Mouse (Mus musculus) spleen, adult 18-20 months (tissue): ENCODE data around the gene Raly.

ENCODE experiments used
- DNase-seq, 2 experiments: peaks; one replicate each; pipeline ENCODE4 v3.0.0; 2022; ENCODE audit warnings: mixed read lengths in 2 of 2

Raly gene

DNA sequence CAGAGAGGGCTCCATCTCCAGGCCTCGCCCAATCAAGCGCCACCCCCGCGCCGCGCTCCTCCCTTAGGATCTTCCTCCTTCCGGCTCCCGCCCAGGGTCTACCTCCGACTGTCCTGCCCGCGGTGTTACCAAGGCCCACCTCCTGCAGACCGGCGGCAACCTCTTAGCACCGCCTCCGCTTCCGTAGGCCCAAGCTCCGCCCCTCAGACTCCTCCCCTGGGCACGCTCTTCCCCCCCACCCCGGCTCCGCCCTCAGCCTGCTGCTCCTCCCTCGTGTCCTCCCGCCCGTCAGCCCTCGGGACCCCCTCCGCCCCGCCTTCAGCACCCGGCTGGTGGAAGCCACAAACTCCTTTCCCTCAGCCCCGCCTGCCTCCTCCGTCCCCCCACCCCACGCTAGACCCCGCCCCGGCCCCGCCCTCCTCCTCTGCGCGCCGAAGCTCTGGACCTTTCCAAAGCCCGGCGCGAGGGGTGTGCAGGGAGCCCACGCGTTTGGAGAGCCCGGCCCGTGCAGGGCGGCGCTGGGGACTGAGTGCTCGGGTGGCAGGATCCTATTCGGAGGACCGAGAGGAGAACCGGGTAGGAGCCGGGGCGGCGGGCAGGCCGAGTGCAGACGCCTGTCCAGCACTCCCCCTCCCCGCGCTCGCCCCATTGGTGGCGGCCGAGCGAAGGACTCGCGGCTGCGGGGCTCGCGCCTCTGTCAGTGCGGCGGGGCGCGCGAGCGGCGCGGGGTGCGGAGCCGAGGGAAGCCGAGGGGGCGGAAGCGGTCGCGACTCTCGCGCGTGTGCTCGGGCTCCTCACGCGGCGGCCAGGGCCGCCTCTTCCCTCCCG is at the start of gene Raly, which contains the start of gene a:
TSS of gene Raly (plus strand) at position 441 of the 828 bp plus-strand sequence.
TSS of gene a (plus strand) at position 747 of the 828 bp plus-strand sequence.
- DNase-seq = peak; percentile 97 to 99

DNA sequence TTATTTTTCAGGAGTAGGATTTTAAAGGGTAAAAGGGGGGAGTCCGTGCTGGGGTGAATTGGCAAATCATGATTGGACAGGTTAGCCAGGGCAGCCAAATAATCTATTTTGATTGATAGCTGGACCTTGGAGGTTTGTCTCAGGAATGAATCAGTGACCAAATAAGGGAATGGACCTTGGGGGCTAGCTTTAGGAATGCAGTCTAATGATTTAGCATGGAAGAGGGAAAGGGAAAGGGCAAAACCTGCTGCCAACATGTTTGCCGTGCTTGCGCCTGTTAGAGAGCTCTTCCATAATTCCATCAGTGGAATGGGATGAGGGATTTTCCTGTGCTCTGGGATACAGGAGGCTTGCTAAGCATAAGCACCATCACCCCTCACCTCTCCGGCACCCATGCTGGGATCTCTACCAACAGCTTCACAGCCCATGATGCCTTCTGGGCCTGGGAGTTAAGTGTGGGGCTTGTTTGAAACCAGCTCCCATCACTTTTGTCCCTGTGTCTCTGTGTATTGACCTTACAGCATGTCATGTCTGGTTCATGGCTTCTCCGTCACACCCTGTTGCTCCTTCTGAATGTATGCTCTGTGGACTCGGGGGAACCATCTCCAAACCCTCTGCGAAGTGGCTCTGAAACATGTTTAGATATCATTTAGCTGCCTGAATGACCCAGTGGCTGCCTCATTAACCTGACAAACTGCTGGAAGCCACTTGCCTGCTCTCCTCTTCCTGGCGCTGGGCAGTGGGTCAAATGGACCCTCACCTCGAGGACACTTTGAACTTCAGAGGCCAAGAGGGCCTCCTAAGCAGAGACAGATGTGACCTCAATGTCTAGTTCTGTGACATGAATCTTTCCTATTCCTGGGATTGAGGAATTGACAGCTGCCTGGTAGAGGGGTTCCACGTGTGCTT is 47.7 kb upstream of the Raly start:
- DNase-seq = no peak

DNA sequence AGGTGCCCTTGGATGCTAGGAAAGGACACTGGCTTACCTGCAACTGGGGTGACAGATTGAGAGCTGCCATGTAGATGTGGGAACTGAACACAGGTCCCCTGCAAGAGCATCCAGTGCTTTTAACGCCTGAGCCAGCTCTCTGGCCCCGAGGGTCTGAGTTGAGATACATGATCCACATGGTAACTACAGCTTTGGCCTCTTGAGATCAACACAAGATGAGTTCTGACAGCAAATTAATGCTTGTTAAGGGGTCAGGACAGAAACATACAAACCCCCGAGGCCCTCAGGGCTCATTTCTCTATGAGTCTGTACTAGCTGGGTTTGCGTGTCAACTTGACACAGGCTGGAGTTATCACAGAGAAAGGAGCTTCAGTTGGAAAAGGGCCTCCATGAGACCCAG is 47.0 kb upstream of the Raly start:
- no peak for DNase-seq

DNA sequence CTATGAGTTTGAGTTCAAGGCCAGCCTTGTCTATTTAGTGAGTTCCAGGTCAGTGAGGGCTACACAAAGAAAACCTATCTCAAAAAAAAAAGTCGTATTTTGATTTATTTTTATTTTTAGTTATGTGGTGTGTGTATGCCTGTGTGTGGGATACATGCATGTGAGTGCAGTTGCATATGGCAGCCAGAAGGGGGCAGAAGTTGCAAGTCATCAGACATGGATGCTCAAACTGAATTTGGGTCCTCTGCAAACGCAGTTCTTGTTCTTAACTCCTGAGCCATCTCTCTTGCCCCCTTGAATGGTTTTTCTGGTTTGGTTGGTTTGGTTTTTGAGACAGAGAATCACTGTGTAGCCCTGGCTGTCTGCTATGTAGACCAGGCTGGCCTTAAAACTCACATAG is 42.5 kb upstream of the Raly start:
- DNase-seq = no peak

DNA sequence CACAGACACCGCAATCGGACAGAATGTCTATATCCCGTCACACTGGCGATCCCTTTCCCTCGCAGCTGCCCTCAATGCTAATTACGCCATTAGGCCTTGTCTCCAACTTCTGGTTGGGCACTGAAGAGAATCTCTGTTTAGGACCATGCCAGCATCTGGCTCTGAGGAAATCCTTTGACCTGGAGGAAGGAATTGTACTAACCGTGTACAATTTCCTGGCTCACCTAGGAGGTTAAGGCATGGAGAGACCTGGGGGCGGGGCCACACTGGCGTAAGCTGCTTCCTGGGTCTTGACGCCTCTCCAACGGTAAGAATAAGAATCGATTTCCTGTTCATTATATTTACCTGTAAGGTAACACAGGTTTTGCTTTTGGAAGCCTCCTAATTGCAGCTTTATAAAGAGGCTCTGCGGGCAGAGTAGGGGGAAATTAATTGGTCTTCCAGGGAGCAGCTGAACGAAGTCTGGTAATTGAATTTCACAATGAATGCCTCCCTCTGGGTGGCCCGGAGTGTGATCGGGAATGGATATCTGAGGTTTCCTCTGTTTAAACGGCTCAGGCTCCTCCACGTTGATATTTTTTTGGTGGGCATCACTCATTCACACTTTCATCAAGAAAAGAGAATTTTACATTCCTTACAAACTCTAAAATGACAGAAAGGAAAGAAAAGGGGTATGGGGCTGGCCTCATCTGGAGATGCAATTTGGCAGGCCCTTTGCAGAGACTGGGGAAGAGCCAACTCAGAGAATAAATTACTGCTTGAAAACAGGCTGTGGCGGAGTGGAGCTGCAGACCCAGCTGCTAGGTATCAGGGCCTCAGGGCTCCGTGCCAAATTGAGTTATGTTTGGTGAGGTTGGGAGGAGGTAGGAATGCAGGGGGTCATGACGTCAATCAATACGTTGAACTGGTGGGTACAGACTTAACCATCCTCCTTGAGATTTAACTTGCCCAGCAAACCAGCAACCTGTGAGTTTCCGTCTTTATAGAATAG is 41.6 kb upstream of the Raly start:
- DNase-seq = no peak

DNA sequence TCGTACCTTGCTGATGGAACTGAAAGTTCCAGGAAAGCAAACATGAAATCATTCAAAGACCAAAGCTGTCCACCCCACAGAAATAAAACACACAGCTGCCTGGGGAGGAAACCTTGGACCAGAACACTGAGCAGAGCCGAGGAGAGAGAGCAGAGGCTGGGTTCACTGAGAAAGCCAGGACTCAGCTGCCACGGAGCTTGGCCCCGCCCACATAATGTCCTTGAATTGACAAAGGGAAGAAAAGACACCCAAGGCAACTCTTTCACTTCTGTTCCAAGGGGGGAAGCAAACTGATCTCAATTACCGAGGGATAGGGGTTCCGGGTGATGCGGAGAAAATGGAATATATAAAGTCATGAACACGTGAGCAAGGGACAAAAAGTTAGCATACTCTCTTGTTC is 39.0 kb upstream of the Raly start:
- DNase-seq = no peak

DNA sequence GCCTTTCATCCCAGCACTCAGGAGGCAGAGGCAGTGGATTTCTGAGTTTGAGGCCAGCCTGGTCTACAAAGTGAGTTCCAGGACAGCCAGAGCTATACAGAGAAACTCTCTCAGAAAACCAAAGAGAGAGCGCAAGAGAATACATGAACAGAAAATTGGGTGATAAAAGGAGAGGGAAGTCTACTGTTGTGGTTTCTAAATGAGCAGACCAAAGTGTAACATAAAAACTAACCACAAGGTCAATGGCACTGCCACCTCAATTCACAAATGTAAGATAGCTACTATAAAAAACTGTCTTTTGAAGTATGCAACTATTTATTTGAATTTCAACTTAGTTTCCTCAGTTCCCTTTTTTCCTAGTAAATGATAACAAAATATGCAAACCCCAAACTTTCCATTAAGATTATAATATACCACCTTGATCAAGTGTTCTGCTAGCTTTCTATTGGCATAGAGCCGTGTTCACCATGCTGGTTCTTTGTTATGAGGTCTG is 36.8 kb upstream of the Raly start:
- no peak for DNase-seq

DNA sequence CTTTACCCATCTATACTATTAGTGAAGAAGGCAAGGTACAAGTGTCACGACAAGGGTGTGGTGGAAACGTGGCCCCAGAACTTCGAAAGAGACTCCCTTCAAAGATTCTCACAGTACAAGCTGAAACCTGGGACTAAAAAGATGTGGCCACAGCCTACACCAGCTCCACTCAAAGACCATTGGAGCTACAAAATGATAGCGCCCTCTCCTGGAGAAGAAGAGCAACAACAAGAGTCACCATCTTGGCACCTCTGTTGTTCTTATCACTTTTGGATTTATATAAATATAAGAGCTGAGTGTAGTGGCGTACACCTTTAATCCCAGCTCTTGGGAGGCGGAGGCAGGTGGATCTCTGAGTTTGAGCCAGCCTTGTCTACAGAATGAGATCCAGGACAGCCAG is 35.1 kb upstream of the Raly start:
- DNase-seq = no peak

DNA sequence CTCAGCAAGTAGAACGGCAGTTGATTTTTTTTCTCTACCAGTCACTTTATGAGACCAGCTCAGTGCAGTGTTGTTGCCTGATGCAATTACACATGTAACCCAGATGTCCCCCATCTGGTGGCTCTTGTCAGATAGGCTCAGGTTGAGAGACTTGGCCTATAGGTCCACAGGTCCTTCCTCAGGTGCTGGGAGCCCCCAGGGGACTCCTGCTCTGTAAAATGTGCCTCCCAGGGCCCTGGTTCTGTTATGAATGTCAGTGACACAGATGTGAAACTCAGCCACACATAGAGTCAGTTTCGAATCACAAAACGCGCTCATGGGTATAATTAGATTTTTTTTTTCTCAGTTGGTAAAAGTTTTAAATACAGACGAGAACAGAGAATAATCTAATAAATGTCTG is 33.2 kb upstream of the Raly start:
- peak; percentile 9 to 10 for DNase-seq

DNA sequence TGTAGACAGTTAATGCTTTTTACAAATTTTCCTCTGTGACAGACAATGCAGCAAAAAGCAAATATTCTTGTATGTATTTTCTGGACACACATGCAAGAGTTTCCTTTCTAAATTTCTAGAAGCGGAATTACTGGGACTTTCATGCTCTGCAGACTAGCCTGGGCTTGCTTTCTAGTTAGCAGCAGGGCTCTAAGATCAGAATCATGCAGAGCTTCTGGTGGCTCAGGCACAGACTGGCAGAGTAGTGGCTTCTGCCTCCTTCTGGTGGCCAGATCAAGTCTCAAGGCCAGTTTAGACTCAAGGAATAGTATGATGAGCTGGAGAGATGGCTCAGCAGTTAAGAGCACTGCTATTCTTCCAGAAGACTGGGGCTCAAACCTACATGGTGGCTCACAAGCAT is 32.4 kb upstream of the Raly start:
- DNase-seq = no peak

DNA sequence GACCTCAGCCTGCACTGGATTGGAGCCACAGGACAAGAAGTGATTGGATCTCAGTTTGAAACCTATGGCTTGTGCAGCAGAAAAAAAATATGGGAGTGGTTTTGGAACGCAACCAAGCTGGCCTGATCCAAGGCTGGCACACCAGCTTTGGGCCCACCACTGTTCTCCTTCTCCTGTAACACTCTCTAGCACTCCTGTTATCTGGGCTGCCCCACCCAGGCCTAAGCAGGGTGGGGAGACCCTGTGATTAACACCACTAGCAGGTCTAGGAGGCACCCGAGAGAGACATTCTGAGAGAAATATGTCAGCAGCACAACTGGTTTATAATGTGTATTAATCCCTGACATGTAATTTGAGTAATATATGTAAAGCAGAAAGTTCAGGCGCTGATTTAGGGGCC is 27.7 kb upstream of the Raly start:
- no peak for DNase-seq

DNA sequence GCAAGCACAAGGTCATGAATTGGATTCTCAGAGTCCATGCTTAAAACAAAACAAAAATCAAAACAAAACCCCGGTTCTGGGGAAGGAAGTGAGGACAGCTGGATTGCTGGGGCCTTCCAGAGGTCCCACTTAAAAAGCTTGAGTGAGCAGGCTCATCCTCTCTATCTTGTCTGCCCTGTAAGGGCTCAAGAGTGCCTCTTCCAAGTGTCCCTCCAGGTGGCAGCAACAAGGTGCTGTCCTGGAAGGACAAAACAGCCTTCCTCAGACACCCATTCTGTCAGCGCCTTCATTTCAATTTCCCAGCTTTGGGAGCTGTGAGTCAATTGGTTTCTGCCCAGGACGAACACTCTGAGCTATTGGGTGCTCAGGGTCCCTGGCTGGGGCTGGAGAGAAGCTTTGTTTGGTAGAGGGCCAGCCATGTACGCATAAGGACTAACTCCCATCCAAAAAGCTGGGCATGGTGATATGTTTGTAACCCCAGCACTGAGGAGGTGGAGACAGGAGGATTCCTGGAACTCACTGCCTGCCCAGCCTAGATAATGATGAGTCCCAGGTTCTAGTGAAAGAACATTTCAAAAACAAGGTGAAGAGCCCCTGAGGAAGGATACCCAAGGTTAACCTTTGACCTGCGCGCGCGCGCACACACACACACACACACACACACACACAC is 25.9 kb upstream of the Raly start:
- no peak for DNase-seq

DNA sequence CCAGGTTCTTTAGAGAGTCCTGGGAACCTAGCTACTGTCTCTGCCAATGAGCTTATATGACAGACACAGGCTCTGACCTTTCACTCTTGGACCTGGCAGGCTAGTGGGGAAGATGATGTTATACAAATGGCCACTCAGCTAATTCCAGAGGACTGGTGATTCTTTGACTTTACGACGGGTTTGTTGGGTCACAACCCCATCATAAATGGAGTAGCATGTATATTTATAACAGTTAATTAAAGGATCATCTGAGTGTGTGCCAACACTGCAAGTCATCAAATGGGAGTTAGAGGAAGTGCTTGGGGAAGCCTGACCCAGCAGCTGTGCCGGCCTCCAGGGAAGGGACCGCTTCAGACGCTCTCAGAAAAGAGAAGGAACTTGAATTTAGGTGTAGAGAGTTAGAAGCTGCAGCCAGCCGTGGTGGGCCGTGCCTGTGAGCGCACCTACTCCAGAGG is 25.3 kb upstream of the Raly start:
- DNase-seq = peak in 1 of 2 experiments; percentile 13

DNA sequence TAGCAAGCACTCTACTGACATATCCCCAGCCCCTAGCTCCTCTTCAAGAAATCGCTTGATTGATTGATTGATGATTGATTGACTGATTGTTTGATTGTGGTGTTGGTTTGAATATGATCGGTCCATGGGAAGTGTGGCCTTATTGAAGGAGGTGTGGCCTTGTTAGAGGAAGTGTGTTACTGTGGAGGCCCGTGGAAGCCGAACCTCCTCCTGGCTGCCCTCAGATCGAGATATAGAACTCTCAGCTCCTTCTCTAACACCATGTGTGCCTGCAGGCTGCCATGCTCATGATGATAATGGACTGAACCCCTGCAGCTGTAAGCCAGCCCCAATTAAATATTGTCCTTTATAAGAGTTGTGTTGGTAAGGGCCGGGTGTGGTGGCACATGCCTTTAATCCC is 23.8 kb upstream of the Raly start:
- no peak for DNase-seq

DNA sequence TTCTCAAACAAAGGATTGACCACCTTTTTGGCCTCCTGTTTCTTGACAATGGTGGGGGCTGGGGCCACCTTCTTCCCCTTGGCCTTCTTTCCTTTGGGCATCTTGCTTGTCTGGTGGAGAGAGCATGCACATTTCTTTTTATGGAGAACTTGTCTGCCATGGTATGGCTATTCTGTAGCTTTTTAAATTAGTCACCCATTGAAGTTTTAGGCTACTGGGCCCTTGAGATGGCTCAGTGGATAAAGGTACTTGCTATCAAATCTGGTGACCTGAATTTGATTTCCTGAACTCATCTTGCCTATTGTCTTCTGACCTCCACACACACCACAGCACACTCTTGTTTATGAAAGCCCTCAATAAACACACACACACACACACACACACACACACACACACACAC is 21.0 kb upstream of the Raly start, which contains the start of gene Gm14214:
TSS of gene Gm14214 (minus strand) at position 101 of the 400 bp plus-strand sequence.
- no peak for DNase-seq

DNA sequence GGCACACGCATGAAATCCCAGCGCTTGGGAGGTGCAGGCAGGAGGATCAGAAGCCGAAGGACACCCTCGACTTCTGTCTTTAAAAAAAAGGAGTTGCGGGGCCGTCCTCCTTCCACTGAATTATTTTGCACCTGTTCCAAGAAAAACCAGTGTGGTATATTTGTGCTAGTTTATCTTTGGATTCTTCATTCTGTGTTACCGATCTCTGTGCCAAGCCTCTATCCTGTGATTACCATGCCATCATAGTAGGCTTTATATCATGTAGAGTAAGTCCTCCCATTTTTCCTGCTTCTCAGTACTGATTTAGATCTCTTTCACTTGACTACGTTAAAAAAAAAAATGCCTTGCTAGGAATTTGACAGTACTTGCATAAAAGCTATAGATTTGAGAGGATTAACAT is 19.3 kb upstream of the Raly start:
- DNase-seq = no peak

DNA sequence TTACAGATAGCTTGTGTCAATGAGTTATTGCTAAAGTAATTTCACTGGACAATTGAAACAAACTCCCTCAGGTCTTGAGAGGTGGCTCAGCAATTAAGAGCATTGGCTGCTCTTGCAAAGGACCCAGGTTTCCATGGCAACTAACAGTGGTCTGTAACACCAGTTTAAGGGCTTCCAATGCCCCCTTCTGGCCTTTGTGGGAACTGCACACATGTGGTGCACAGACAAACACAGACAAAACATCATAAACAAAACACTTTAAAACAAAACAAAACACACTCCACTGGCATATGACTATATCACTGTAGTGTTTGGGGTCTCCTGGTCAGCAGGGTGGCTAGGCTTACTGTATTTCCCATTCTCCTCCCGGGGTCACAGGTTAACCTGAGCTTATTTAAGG is 16.9 kb upstream of the Raly start:
- no peak for DNase-seq

DNA sequence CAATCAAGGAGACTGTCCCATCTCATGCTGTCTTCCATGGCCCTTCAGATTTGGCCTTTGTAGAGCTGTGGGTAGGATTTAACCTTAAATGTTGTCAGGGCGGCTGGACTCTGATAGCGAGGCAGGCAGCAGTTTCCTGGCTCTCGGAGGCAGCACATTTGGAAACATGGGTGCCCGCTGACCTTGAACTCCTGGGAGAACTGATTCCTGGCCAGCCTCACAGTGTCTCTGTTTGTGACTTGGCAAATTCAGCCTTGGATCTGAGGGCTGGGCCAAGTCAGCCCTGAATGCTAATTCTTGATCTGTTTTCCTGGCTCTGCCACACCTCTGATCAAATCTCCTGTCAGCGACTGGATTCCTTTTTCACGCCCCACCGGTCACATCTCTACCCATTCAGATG is 14.4 kb upstream of the Raly start:
- no peak for DNase-seq

DNA sequence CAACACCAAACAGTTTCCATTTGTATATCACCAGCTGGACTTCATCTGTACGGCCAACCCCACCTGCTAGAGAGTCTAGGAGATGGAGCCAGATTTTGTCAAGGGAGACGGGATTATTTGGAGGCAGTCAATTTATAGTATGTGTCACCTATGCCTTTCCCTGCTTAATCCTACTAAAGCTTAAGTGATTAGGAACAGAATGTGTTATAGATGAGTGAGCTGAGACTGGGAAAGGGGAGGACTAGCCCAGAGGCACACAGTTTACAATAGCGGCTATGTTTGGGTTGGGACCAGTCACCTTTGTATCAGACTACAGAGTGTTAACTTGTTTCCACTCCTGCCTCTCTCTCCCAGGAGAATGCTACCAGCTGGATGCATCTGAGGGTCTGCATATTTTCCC is 11.2 kb upstream of the Raly start:
- no peak for DNase-seq

DNA sequence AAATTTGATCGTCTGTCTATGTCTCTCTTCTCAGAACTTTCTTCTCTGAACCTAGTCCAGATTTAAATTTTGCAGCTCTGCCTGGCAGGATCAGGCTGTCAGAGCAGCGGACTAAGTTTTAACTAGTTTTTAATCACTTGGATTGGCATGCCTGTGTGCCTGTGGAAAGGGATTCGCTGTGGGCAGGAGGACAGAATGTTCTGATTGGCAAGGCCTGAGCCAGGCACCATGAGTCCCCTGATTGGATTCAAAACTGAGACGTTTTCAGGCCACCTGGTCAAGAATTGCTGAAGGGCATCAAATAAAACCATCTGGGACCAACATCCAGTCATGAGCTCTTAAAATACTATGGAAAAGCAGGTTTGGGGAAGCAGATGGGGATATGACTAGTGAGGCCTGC is 8.5 kb upstream of the Raly start:
- no peak for DNase-seq

DNA sequence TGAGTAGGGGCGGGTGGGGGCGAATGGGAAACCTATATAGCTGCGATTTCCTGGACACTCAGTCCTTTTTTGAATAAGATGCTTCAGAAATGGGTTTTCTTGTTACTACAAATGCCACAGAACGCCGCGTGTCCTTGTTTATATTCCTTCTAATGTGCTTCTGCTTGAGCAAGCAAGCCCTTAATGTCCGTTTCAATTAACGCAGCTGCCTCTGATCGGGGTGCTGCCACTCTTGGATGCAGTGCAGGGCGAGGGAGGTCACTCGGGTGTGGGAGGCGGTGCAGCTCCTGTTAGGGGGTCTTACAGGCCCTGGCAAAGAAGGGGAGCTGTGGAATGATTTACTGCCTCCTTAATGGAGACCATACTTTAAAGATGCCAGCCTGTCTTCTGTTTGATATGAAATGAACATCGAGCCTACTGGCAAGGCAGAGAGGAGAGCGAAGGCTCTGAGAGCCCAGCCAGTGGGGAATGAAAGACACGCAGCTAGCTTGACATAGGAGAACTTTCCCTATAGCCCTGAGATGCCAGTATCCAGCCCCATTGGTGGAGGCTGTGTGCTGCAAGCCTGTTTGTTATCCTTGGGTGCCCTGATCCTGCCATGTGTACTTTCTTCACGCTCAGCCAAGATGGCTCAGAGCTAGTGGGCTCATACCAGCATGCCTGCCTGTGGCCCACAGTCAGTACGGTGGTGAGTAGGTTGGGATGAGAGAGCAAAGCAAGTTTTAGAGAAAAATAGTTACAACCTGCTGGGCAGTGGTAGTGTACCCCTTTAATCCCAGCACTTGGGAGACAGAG is 7.8 kb upstream of the Raly start:
- DNase-seq = no peak
